Mouse (Mus musculus) ES-Bruce4 (cell line): Measurements from ENCODE around the gene Pax9. TPM values are rescaled to one million over a fixed set of nuclear protein-coding genes. Genes with fewer than 3 reads are reported as not detected.
A peak's percentile ranks its signal among the peaks of the same experiment; 100 is the strongest.

ENCODE experiments used
- H3K27ac ChIP-seq: 2 replicates; pipeline ENCODE4 v1.5.1; 2012; ENCODE audit warnings: low read length, inconsistent platforms; ENCODE audit not compliant: insufficient read depth
- H3K27me3 ChIP-seq: 2 replicates; pipeline ENCODE4 v1.6.1; 2012; ENCODE audit warnings: mild to moderate bottlenecking, low read length, inconsistent platforms; ENCODE audit not compliant: control insufficient read depth, poor library complexity, insufficient read depth, severe bottlenecking
- H3K36me3 ChIP-seq: 2 replicates; pipeline ENCODE4 v1.6.1; 2012; ENCODE audit warnings: inconsistent platforms, mild to moderate bottlenecking, low read length, moderate library complexity; ENCODE audit not compliant: control insufficient read depth, poor library complexity, insufficient read depth, severe bottlenecking
- H3K4me1 ChIP-seq: one replicate; pipeline ENCODE4 v1.8.1; 2011; ENCODE audit warnings: low read length; ENCODE audit not compliant: control insufficient read depth, insufficient read depth
- H3K4me3 ChIP-seq: 2 replicates; pipeline ENCODE4 v1.5.1; 2011; ENCODE audit warnings: low read depth, mild to moderate bottlenecking, low read length
- H3K9ac ChIP-seq: 2 replicates; pipeline ENCODE4 v1.6.1; 2012; ENCODE audit warnings: low read depth, mild to moderate bottlenecking, inconsistent platforms; ENCODE audit not compliant: poor library complexity, severe bottlenecking
- H3K9me3 ChIP-seq: replicated peaks from 2 replicates; pipeline ENCODE4 v1.6.1; 2012; ENCODE audit warnings: mild to moderate bottlenecking, low read length, inconsistent platforms; ENCODE audit not compliant: control insufficient read depth, poor library complexity, insufficient read depth, severe bottlenecking
- CTCF ChIP-seq: IDR thresholded peaks from one replicate; pipeline ENCODE4 v1.8.1; 2011; ENCODE audit warnings: low read depth, low read length
- EP300 ChIP-seq: IDR thresholded peaks from 2 replicates; pipeline ENCODE4 v1.6.1; 2011; ENCODE audit warnings: low read depth, low read length; ENCODE audit not compliant: insufficient read depth
- POLR2A ChIP-seq: IDR thresholded peaks from one replicate; pipeline ENCODE4 v1.8.1; 2011; ENCODE audit warnings: low read length; ENCODE audit not compliant: insufficient read depth
- polyA plus RNA-seq: library from polyadenylated mRNA; stranded (reverse); fragments of >200 nt; gene quantifications from 2 replicates; pipeline ENCODE4 v1.2.4, GENCODE M21; 2011; ENCODE audit warnings: low read depth; ENCODE audit not compliant: missing spikeins, insufficient read depth, insufficient read length

Gene Pax9
- polyA plus RNA-seq, 1 experiment: not detected

DNA sequence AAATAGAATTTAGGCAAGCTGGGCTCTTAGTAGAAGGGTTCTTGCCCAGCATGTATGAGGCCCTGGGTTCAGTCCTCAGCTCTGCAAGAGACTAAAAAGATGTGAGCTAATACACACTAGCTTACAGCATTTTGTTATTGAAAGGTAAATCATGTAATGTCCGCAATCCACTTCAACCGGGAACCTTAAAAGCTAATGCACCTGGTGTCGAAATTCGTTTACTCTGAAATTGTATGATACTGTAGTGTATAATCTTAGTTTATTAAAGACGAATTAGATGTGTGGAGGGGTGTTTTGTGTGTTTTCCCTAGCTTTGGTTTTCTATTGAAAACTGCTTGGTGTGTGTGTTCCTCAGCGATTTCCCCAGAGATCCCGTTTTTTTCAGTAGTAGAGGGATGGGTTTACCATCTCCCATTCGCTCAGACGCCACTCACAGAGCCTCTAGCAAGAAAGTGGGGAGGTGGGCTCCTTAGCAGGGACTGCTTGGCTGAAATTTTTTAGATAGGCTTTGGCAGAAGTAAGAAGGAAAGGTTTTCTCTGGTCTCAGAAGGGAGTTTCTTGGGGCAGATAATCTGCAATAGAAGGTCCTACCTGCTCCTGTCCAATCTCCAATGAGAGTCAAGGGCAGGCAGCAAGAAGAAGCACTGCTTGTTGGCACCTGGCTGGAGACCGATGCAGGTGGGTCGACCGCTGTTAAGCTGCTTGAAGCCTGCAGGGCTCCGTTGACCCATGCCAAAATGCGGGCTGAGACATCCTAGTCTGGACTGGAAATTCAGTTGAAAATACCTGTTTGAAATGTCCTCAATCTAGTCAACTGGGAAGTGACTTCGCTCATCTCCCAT, 3.7 kb upstream of the Pax9 start:
- Histone ChIP-seq H3K4me1 (no peaks in the 10 kb centered on the region), H3K9me3 (no peaks in the 10 kb centered on the region), H3K36me3 (no peaks in the 10 kb centered on the region), H3K27me3 (peaks cover 23% of the 10 kb centered on the region), H3K9ac (no peak overlapping the region), H3K4me3 (no peak overlapping the region), H3K27ac (no peak overlapping the region)
- TF ChIP-seq EP300 (no peak), CTCF (no peak), POLR2A (no peak)

DNA sequence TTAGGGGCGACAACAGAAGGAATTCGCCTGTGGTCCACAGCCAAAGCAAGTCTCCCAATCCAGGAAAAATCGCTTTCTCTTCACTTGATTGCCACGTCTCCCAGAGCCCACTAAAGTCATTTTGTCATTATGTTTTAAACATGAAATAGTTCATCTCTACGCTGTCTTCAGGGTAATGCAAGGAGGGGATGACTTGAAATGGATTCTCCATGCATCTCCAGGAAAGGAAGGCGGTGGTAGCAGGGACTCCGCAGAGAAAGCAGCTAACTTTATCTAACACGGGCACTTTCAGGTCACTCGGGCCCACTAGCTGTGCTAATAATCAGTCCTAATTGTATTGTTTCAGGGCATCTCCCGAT, 3.1 kb upstream of the Pax9 start:
- Histone ChIP-seq H3K9ac (no peak overlapping the region), H3K27me3 (peaks cover 29% of the 10 kb centered on the region), H3K4me1 (no peaks in the 10 kb centered on the region), H3K27ac (no peak overlapping the region), H3K4me3 (no peak overlapping the region), H3K36me3 (no peaks in the 10 kb centered on the region), H3K9me3 (no peaks in the 10 kb centered on the region)
- no peak for TF ChIP-seq EP300

DNA sequence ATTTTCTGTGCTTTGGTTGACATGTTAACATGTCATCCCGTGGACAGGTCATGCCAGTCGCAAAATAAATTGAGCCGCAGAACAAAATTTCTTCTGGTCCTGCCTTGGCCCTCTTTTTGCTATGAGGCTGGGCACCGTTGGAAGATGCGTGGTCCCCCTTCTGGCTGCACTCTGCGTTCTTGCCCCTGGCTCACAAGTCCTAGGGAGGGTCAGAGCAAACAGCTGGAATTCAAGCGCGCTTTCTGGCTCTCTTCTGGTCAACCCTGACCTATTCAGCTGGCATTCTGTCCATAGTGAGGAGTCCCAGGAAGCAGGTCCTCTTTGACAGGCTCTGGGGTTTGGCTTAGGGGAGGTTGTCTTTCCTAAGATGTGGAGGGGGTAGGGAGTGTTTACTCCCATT, 2.6 kb upstream of the Pax9 start:
- H3K36me3 ChIP-seq: no peaks in the 10 kb centered on the region
- peaks cover 31% of the 10 kb centered on the region for H3K27me3 ChIP-seq
- TF ChIP-seq CTCF (no peak), POLR2A (no peak), EP300 (no peak)

DNA sequence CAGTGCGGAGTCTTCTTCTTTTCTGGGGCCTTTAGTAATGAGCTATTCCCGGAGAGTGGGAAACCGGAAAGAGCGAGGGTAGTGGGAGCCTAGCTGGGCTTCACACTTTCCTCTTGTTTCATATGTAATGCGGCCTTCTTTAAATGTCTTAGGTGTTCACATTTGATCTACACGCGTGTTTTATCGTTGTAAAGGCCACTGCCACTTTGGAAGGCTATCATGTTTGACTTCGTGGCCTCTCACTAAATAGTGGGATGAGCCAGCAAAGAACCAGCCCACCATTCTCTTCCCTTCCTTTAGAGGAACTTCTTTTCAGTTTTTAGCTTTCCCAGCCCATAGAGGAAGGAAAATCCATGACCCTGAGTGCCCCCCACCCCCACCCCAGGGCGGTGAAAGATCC, 2.2 kb upstream of the Pax9 start:
- Histone ChIP-seq H3K27ac (no peak overlapping the region), H3K9ac (no peak overlapping the region), H3K4me1 (no peaks in the 10 kb centered on the region), H3K36me3 (no peaks in the 10 kb centered on the region), H3K4me3 (no peak overlapping the region), H3K9me3 (no peaks in the 10 kb centered on the region), H3K27me3 (peaks cover 35% of the 10 kb centered on the region)
- no peak for TF ChIP-seq EP300
- TF ChIP-seq CTCF: no peak
- no peak for TF ChIP-seq POLR2A

More for the DNA sequence above, 2.6 kb upstream of the Pax9 start:
- no peak overlapping the region for H3K4me3 ChIP-seq
- no peak overlapping the region for H3K9ac ChIP-seq
- H3K27ac ChIP-seq: no peak overlapping the region
- no peaks in the 10 kb centered on the region for H3K9me3 ChIP-seq
- H3K4me1 ChIP-seq: no peaks in the 10 kb centered on the region

DNA sequence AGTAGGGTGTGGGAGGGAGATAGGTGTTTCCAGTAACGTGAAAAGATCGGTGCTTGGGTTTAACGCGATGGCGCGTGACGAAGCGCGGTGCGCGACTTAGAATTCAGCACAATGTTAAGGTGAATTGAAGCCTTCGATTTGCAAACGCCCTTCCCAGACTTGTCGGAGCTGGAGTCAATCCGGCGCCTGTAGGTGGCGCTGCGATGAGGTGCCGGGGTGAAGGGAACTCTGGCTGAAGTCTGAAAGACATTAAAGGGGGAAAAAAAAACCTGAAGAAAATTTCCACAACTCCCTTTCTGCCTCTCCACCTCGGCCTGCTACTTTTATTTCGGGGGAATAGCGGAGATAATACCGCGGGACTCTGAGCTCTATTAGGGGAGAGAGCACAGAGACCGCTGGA, 1.8 kb upstream of the Pax9 start:
- TF ChIP-seq POLR2A (no peak), CTCF (peak; percentile 69)

DNA sequence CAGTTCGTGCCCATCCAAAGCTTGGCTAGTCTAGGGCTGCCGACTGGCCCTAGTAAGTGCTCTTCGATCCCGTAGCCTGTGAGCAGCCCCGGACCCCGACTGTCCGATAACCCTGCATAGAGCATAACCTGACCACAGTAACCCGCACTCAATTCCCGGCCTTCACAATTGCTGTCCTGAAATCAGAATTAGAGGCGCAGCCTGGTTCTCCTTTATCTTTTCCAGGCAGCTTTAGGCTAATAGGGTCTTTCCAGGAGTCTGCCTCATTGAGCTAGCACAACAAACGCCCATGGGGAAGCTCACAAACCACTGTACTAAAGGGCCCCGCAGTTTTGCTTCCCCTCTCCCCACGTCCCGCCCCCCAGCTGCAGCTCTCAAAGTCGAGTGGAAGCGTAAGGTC, 1.2 kb upstream of the Pax9 start:
- no peaks in the 10 kb centered on the region for H3K4me1 ChIP-seq
- no peak overlapping the region for H3K4me3 ChIP-seq

More for the DNA sequence above, 1.8 kb upstream of the Pax9 start:
- Histone ChIP-seq H3K4me3 (no peak overlapping the region), H3K9ac (no peak overlapping the region), H3K27me3 (peaks cover 39% of the 10 kb centered on the region), H3K9me3 (no peaks in the 10 kb centered on the region), H3K4me1 (no peaks in the 10 kb centered on the region), H3K36me3 (no peaks in the 10 kb centered on the region), H3K27ac (no peak overlapping the region)

More for the DNA sequence above, 1.2 kb upstream of the Pax9 start:
- no peaks in the 10 kb centered on the region for H3K36me3 ChIP-seq
- no peak overlapping the region for H3K9ac ChIP-seq
- TF ChIP-seq POLR2A (no peak), EP300 (no peak), CTCF (no peak)
- H3K9me3 ChIP-seq: no peaks in the 10 kb centered on the region
- peaks cover 42% of the 10 kb centered on the region for H3K27me3 ChIP-seq
- H3K27ac ChIP-seq: no peak overlapping the region
